Mouse (Mus musculus) cortical plate, adult 2 months (tissue): Measurements from ENCODE around the gene Gatd1.

ENCODE experiments used
- CTCF ChIP-seq: fragments of 200-500 bp; IDR thresholded peaks from 2 replicates; pipeline ENCODE4 v1.5.1; 2011; ENCODE audit warnings: mild to moderate bottlenecking, control low read depth, low read length; ENCODE audit not compliant: insufficient read depth; ENCODE audit errors: extremely low read depth
- POLR2A ChIP-seq: fragments of 200-500 bp; IDR thresholded peaks from 2 replicates; pipeline ENCODE4 v1.6.1; 2011; ENCODE audit warnings: mild to moderate bottlenecking, low read length, control low read depth; ENCODE audit not compliant: insufficient read depth; ENCODE audit errors: extremely low read depth

- TF ChIP-seq POLR2A (no peak), CTCF (no peak)
These were observed 6.2 kb upstream of the Gatd1 start for GRCm38 (mm10) chr7:141420030-141420702.
